Mouse (Mus musculus) olfactory bulb, adult 2 months (tissue): ENCODE results near the gene Rnase2b.

Source experiments
- CTCF ChIP-seq: fragments of 200-500 bp; IDR thresholded peaks from 2 replicates; pipeline ENCODE4 v1.5.1; 2012; ENCODE audit warnings: low read depth, mild to moderate bottlenecking, low read length, moderate library complexity; ENCODE audit not compliant: insufficient read depth
- POLR2A ChIP-seq: fragments of 200-500 bp; IDR thresholded peaks from 2 replicates; pipeline ENCODE4 v1.6.1; 2012; ENCODE audit warnings: mild to moderate bottlenecking, low read depth, low read length, moderate library complexity; ENCODE audit not compliant: insufficient read depth

GRCm38 (mm10) chr14:51166068-51166467, 4.0 kb downstream of the Rnase2b start:
- TF ChIP-seq CTCF (no peak), POLR2A (no peak)
